Mouse (Mus musculus) thymus, postnatal 10 days (tissue): ENCODE data around the gene Slc6a1.

ENCODE experiments used
- DNase-seq, 2 experiments: peaks; one replicate each; pipeline ENCODE4 v3.0.0; 2021; ENCODE audit warnings: low spot score in 2 of 2

Gene Slc6a1

GRCm38 (mm10) chr6:114282469-114283277 is at the start of gene Slc6a1:
Gene Slc6a1 (plus strand): TSS chr6:114282635.
- no peak for DNase-seq

- DNase-seq = no peak
These were observed 43.4 kb upstream of the Slc6a1 start for GRCm38 (mm10) chr6:114238892-114239644.

- no peak for DNase-seq
These were observed 36.8 kb upstream of the Slc6a1 start for GRCm38 (mm10) chr6:114245665-114246064.

GRCm38 (mm10) chr6:114250311-114250710 is 32.1 kb upstream of the Slc6a1 start:
- DNase-seq = peak; percentile 8 to 64

GRCm38 (mm10) chr6:114254927-114255326 is 27.5 kb upstream of the Slc6a1 start:
- DNase-seq = no peak

- no peak for DNase-seq
These were observed 24.6 kb upstream of the Slc6a1 start for GRCm38 (mm10) chr6:114257762-114258361.

GRCm38 (mm10) chr6:114258661-114259193 is 23.7 kb upstream of the Slc6a1 start:
- no peak for DNase-seq

- DNase-seq = no peak
These were observed 20.8 kb upstream of the Slc6a1 start for GRCm38 (mm10) chr6:114261609-114262008.

GRCm38 (mm10) chr6:114264010-114264409 is 18.4 kb upstream of the Slc6a1 start:
- no peak for DNase-seq

GRCm38 (mm10) chr6:114264426-114264825 is 18.0 kb upstream of the Slc6a1 start:
- DNase-seq = no peak

GRCm38 (mm10) chr6:114266273-114266672 is 16.2 kb upstream of the Slc6a1 start:
- no peak for DNase-seq

GRCm38 (mm10) chr6:114267979-114268378 is 14.5 kb upstream of the Slc6a1 start:
- no peak for DNase-seq

- no peak for DNase-seq
These were observed 12.8 kb upstream of the Slc6a1 start for GRCm38 (mm10) chr6:114269589-114269988.

GRCm38 (mm10) chr6:114270799-114271198 is 11.6 kb upstream of the Slc6a1 start:
- no peak for DNase-seq

- DNase-seq = no peak
These were observed 10.2 kb upstream of the Slc6a1 start for GRCm38 (mm10) chr6:114272279-114272678.

- no peak for DNase-seq
These were observed 8.3 kb upstream of the Slc6a1 start for GRCm38 (mm10) chr6:114273997-114274728.

GRCm38 (mm10) chr6:114275800-114276199 is 6.6 kb upstream of the Slc6a1 start:
- no peak for DNase-seq

- DNase-seq = no peak
These were observed 889 bp downstream of the Slc6a1 start for GRCm38 (mm10) chr6:114283278-114283770.

- DNase-seq = no peak
These were observed 1.7 kb downstream of the Slc6a1 start for GRCm38 (mm10) chr6:114283927-114284703.

GRCm38 (mm10) chr6:114285424-114285823 is 3.0 kb downstream of the Slc6a1 start:
- no peak for DNase-seq

- DNase-seq = no peak
These were observed 6.7 kb downstream of the Slc6a1 start for GRCm38 (mm10) chr6:114289106-114289505.
